Mouse (Mus musculus) monocyte, adult 2 months (primary cell): Measurements from ENCODE around the gene Gm20388.

Experiments used
- DNase-seq, 2 experiments: peaks; one replicate each; pipeline ENCODE4 v3.0.0; 2022; ENCODE audit warnings: low spot score in 2 of 2, low read depth in 1 of 2

Gm20388 gene

DNA sequence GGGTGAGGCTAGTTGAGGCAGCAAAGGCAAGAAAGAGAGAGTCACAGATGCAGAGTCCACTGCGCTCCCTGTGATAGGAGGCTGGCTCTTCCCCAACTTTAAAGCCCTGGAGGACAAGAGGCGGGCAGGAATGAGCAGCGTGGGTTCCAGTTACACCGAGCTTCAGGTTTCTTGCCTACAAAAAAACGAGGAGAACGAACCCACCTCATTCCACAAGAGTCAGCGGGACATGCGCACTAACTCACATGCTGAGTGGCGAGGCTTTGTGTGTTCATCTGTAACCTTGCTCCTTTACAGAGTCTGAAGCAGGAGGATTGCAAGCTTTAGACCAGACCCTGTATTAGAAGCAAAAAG lies 2748.1 kb downstream of the Gm20388 start:
- DNase-seq: no peak

DNA sequence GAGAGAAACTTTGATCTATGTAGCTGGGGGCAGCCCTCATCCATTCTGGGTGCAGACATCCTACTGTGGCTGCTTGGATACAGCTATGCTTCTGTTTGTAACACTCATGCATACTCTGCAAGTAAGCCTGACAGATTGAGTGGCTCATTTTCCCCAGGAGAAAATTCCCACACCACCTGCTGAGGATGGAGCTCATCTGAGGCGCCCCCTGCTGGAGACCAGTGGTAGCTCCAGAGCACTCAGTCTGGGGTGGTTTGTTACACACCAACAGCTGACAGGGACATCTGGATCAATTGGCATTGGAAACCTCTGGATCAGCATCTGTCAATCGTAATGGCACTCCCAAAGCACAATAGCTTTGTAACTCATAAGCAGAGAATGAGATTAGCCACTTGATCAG lies 2749.4 kb downstream of the Gm20388 start:
- DNase-seq: no peak

DNA sequence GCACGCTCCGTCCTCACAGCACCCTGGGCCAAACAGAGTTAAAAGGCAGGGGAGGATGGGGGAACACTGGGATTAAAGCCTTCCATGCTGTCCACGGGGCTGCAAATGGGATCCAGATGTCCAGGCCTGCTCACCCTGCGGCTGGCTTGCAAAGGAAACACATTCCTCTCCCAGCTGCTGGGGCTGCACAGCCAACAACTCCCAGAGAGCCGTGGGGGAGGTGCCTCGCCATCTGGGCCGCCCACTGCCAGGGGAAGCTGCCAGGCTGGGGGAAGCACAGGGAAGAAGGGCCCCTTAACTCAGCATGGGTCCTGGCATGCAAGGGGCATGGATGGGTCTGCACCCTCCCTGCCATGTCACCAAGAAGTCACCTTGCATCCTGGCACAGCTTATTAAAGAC lies 2750.5 kb downstream of the Gm20388 start:
- DNase-seq: no peak

DNA sequence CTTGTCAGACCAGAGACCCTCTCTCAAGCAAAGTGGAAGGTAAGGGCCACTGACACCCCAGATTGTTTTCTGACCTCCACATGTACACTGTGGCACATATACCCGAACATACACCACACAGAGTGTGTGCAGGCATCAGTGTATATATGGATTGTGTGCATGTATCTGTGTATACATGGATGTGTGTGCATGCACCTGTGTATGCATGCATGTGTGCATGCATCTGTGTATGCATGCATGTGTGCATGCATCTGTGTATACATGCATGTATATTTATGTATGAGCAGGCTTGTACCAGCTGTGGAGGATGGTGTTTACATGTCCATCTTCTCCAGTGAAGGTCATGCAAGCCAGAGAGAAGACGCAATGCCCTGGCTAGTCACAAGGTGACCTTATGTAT lies 2751.3 kb downstream of the Gm20388 start:
- no peak for DNase-seq

DNA sequence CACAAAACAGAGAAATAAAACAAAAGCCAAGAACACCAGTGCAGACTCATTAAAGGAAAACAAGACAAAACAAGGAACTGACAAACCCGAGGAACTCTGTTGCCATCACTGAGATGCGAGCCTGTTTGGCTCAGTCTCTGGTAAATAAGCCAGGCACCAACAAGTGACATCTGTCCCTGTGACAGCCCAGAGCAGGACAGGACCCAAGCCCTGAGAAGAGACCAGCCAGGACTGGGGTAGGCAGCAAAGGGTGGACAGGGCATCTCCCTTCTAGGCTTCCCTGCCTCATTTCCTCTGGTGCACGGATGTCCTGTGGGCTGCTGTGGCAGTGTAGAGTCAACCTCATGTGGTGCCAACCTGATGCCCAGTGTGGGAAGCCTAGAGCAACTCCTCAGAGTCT lies 2752.5 kb downstream of the Gm20388 start:
- no peak for DNase-seq

DNA sequence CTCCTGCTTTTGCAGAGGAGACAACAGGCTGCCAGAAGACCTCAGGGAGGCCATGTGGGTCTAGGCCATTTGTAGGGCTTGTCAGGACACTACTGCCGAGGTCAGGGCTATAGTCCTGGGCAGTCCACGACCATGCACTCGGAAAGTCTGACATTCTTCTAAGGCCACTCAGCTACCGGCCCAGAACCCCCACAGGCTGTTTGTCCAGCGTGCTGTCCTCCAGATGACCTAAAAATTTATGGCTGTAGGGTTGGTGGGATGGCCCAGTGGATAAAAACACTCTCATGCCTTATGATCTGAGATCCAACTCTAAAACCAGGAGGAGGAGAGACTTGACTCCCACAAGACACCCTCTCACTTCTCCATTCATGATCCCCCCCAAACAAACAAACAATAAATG lies 2753.0 kb downstream of the Gm20388 start:
- DNase-seq: no peak

DNA sequence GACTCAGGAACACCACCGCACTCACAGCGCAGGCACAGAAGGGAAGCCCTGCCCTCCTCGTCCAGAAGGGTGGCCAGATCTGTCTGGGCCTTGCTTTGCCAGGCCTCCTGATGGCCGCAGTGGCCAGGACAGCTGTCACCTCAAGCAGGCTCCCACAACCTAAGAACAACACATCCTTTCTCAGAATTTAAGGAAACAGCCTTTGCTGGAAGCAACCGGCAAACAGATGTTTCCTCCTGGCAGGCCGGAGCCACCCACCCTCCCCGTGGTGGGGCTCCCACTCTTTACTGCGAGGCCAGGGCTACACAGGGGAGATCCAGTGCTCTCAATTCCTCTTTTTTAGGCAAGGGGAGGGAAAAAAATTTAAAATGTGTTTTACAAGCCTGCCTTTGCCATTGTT lies 2754.6 kb downstream of the Gm20388 start:
- DNase-seq: peak; percentile 35 to 49

DNA sequence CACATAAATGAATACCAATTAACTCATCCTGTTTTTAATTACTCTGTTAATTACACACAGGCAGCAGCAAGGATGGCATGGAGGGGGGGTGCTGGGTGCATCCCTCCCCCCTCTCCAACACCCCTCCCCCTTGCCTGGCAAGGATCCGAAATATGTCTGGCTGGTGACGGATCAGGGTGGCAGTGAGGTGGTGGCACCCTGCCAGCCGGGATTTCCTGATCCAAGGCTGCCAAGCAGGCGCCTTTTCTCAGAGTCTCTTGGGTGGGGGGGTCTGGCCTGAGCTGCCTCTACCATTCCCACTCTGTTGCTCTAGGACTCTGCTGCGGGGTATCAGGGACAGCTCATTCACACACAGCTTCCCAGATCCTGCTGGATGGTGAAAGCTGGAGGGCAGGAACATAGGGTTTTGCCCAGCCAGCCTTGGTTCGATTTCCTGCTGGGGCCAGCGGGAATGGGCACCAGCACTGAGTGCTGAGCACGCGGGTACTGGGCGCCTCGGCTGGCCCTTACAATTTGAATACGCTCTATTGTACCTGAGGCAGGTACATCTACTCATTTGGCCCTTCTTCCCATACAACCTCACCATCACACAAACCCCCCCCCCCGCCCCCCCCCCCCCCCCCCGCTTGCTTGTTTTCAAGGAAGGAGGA lies 2755.2 kb downstream of the Gm20388 start:
- DNase-seq: no peak

DNA sequence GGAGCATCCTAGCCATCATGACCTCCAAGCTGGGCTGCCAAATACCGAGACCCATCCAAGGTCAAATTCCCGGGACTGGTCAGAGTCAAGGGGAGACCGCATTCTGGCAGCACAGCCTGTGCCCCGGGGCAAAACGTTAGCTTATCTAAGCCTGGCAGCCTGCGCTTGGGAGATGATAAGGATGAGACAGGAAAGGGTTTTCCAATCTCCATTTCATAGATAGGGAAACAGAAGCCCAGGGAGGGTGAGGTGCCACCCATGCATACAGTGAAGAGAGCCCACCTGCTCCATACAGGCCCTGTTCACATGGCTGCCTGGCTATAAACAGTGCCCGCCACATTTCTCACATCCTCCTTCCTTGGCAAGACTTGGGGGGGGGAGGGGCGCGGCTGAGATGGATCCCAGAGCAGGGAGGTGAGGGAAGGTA lies 2755.7 kb downstream of the Gm20388 start:
- no peak for DNase-seq

DNA sequence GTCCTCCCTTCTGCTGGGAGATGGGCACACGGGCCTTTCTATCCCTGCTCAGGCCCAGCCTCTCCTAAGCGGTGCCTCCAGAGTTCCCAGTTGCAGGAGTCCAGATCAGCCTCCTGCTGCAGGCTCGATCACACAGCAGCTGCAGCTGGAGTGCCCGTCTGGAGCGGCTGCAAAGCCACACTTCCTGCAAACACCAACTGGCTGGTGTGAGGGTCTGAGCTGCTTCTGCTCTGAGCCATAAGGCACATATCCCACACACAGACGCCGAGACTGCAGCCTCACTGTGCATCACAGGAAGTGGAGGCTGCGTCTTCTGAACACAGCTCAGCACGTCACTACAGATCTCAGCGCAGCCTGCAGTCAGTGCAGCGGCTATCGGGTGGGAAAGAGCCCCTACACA lies 2756.2 kb downstream of the Gm20388 start:
- no peak for DNase-seq

DNA sequence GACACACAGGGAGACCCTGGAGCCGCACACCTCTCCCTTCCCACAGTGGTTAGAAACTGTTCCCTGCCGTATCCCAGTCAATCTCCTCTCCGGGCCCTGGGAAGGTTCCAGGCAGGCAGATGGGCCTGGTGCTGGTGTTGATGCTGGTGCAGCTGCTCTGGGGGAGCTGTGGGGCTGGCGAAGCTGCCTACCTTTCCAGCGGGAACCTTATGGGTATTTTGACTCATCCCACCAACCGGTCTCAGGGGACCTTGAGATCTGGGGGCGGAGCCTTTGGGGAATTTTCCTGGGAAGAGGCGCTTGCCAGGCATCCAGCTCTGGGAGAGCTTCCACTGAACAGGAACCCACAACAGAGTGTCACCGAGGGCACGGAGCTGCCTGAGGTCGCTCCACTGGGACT lies 2757.2 kb downstream of the Gm20388 start:
- DNase-seq: no peak

DNA sequence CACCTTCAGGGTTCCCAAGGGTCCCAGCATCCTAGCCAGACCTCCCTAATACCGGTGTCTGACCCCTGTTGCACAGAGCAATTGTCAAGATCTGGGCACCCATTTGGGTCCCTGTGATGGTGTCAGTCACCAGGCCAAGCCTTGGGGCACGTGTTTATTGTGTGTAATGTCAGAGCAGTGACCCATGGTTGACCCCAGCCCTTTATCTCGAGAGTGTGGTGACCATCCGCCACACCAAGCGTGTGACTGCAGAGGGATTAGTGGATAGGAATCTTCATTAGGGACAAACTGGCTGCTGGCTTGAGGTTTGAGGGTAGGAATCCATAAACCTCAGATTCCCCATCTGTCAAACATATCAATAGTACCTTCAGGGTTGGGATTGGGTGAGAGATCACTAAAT lies 2758.7 kb downstream of the Gm20388 start:
- no peak for DNase-seq

DNA sequence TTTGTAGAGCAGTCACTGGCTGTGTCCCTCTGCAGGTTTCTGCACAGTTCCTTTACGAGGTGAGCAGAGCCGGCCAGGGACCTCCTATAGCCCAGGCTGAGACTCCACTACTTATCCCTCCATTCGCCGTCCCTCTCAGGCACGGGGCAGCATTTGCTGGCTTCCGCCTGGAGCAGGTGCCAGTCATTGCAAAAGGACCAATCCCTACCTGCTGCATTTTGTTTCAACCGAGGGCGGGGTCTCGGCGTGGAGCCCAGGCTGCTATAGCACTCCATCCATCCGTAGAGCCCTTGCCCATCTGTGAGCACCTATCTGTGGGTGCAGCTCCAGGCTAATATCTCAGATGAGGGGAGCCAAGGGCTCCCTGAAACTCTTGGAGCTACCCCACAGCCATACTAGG lies 2759.4 kb downstream of the Gm20388 start:
- DNase-seq: no peak

DNA sequence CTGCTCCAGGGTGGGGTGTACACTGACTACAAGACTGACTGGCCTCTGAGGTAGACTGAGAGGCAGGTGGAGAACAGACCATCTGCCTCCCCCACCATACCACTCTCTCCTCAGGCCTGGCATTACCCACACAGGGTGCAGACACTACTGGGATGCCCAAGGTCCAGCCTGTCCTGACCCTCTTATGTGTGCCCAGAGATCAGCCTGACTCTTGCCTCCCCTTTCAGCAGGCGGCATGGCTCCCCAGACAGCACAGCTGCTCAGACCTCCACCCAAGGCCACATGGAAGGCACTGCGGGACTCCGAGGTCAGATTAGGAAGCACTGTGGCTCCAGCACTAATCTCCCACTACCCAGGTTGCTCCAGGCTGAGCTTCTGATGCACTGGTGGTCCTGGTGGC lies 2760.1 kb downstream of the Gm20388 start:
- DNase-seq: no peak

DNA sequence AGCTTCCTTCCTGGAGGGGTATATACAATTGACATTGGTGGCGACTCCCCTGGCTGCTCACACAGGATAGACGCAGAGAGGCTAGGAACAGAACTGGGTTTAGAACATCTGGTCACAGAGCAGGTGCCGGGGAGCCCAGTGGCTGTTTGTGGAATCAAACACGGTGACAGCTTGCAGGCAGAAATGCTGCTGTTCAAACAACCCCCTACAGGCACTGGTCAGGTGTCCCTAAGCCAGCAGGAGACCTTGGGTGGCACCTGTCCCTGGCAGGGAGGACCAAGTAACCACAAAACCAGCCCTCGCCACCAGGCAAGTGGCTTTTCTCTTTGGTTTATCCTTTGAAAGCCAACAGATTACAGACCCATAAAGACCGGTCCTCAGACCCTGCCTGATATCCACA lies 2761.3 kb downstream of the Gm20388 start:
- no peak for DNase-seq

DNA sequence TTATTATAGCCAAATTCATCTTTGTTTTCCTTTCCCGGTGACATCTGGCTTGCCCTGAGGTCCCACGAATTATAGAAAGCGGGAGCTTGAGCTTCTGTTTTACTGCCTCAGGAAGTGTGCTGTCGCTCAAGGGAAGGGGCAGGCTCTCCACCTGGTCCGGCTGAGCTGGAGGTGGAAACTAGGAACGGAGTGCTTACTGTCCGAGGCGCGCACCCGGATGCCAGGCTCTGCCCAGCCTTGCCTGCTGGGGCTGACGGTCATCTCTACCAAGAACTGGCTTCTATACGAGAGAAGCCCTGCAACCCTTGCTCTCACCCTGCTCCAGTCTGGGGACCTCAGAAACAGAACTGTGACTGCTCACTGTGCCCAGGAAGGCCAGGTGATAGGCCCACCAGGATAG lies 2763.3 kb downstream of the Gm20388 start:
- DNase-seq: no peak

DNA sequence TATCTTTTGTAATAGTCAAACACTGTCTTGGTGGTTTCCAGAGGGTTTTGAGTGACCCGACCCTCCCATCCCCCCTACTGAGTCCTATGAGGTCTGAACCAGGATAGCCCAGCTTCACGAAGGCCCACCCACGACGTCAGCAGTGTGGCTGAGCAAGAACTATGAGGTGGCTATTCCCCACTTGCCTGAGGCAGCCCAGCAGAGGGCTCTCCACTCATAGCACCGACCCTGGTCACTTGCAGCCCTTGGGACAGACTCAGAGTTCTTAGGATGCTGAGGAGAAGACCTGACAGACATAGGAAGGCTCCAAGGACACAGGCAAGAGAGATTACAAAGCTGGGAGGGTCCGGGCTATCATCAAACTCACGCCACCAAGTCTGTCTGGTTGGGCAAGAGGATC lies 2764.4 kb downstream of the Gm20388 start:
- DNase-seq: no peak

DNA sequence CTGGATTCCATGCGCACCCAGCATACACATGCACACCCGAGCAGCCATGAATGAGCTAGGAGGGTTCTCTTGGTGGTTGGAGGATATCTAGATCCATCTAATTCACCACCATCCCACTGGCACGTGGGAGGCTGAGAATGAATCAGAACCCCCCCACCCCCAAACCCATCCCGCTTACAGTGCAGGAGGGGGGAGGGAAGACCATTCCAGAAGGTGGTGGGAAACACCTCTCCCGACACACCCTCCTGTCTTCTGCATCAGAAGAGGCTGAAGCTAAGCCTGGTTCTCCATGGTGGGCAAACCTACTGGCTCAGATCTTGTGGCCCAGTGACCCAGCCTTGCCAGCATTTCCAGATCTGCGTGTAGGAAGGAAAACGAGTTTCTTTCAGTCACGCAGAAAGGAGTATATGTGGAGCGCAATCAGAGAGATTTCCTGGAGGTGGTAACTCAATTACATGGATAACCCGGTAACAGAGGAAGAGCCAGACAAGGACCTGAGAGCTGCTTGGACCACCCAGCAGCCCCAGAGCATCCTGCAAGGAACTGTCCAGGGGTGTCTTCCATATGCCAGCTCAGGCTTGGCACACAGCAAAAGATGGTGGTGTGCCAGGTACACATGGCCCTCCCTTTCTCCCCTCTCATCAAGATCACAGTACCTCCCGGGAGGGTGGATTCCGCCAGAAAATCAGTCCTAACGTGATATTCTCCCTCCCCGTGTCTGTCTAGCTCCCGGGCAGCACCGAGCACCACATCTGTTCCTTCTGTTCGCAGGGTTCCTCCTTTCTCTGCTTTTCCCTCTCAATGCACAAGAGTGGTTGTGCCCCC lies 2765.2 kb downstream of the Gm20388 start:
- no peak for DNase-seq

DNA sequence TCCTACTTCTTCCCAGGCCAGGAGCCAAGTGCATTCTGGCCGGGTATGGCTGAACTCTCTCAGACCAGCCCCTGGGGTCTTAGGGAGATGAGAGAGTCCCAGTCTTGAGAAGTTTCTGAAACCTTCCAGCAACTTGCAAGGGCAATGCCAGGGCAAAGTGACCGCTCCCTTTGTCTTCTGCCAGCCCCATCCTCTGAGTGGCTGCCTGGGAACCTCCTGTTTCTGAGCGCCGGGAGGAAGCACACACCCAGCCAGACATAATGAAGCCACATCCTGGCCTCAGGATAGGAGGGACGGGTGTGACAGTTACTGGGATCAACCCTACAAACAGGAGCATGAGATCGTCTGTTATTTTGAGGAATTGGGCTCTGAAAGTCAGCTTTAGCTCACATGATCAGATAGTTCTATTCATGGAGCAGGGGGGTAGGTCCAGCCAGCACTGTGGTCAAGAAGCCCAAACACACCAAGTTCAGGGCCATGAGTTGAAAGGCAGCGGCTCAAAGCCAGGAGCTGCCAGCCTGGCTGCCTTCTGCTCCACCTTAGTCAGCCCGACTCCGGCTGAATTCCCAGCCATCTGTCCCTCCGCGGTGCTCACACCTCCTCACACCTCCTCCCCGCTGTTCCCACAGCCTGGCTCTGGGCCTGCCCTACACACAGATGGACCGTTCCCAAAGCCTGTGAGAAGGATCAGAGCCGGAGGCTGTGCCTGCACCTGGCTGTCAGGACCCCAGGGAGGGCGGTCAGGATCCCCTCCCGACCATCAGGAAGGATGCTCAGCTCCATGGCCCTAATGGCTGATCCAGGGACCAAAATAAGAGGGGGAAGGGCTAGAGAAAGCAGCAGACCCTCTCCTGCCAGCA lies 2766.2 kb downstream of the Gm20388 start:
- DNase-seq: no peak

DNA sequence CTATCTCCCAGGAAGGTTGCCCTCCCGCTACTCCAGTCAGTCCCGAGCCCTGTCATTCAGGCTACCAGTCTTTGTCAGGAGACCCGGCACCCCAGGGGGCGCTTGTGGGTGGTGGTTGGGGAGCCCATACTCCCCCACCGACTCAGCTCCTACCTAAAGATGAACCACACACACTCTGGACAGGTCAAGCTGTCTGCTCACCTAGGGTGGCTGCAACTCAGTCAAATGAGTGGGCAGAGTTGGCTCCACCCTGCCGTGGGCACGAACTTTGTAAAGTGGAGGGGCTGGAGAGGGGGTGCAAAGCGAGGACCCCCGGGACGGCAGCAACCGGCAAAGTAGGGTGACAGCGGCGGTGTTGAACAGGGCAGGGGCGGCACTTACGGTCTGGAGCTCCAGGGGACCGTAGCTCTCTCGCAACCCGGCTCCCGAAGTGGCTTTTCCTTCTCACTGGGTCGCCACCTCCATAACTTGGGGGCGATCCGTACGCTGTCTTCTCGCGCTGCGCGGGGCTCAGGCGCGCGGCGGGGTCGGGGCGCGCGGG lies 2766.9 kb downstream of the Gm20388 start:
- no peak for DNase-seq

DNA sequence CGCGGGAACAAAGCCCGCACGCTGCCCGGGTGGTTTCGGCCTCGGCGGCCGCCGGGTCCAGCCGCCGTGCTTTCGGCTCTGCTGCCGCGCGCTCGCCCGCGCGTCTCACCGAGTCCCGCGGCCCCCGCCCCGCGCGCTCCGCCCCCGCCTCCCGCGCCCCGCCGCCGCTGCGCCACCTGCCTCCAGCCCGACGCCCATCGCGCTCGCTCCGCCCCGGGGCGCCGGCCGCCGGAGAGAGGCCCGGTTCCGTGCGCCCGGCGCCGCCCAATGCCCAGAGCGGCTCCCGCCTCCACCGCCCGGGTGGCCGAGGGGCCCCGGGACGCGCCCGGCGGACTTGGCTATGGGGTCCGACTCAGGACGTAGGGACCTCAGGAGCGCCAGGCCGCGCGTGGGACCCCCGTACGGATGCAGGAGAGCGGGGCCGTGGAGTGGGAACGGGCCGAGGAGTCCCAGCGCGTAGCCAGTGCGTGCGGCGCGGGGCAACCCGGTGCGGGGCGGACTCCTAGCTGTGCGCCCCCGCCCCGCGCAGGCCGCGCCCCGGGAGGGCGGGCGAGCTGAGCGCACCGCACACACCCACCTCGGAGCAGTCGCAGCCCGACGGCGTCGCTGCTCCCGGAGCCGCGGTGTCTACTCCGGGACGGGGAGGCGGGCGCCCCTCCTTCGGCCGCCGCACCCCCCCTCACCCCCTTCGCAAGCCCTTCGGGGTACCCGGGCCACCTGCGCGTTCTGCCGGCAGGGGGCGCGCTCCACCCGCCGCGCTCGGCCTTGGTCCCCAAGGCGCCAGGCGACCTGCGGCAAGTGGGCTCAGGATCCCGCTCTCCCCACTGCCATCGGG lies 2767.6 kb downstream of the Gm20388 start:
- peak in 1 of 2 experiments; percentile 75 for DNase-seq
